Mouse (Mus musculus) central nervous system, embryonic 14 days (tissue): ENCODE data around the gene Asb5. TPM values are rescaled to one million over a fixed set of nuclear protein-coding genes. Genes with fewer than 3 reads are reported as not detected.

Source experiments
- polyA plus RNA-seq: library from polyadenylated mRNA; depleted of rRNA; stranded (reverse); fragments of >200 nt; gene quantifications from 2 replicates; pipeline ENCODE4 v1.2.3, GENCODE M21; 2012; rRNA removed

Asb5 gene
- 1.8 and 2.3 TPM in 2 replicates for polyA plus RNA-seq

DNA sequence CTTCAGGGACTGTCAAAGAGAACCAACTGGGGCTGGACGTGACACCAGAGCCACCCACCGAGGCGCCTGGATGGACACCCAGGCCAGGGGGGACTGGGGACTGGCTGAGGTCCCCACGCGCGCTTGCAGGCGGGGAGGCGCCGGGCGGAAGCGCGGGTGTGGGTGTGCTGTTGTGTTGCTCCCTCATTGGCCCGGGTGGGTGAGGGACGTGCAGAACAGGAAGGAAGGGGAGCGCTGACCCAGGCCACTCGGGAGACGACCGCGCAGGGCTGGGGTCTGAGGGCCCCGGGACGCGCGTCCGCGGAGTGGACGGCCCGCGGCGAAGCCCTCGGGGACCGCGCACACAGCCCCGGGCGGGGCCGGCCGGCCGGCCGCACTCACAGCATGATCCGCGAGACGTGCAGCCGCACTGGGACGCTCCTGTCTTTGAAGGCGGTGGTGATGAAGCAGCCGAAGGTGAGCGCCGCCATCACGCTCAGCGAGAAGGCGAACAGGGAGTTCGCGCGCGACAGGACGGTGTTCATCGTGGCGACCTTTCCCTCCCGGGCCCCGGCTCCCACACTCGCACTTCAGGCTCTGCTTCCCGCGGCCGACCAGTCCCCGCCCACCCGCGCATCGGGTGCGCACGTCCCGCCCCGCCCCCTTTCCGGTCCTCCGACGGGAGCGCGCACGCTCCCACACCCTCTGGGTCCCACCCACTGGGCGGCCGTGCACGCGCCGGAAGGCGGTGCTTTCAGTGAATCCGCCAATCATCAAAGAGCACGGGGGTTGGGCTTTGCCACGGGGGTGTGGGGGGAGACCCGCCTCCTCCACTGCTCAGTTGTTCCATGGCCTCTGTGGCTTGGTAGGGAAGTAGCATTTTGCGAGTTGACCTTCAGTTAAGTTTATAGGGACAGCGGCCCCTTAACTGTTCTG lies at the start of gene Asb5, which contains the start of gene Spcs3:
Gene Asb5, plus strand, starts transcription at position 199 of the 915 bp plus-strand sequence.
Gene Spcs3, minus strand, starts transcription at position 617 of the 915 bp plus-strand sequence.

DNA sequence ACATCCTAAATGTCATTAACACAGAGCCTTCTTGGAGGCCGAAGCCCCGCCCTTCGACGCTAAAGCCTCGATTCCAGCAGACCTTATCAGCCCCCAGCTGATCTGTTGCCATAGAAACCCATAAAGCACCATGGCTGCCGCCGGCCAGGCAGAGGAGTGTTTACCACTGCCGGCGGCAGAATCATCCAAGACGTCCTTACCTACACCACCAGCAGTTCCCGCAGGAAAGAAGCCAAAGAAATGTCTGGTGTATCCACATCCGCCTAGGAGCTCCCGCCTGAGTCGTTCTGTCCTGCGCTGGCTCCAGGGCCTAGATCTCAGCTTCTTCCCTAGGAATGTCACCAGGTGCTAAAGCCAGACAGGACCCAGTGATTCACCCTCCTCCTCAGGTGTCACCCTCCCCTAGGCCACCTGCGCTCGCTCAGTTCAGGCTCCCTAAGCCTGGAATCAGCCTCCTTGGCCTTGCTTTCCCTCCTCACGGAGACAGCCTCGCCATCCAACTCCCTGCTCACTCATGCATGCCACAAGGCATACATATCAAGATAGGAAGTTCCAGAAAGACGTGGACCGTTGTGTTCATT lies 71.4 kb downstream of the Asb5 start, which contains the start of gene Spata4:
Gene Spata4, plus strand, starts transcription at position 111 of the 581 bp plus-strand sequence.

Other genes with a start within 250 kb of the Asb5 start
- 25.6 and 28.4 TPM in 2 replicates for gene Spcs3, start 418 bp downstream of the Asb5 start, polyA plus RNA-seq
- gene Spata4, start 71.2 kb downstream of the Asb5 start, polyA plus RNA-seq, result 0.06 and 0.11 TPM in 2 replicates